Mouse (Mus musculus): Measurements from ENCODE around the gene Nckap5l. TPM values are rescaled to one million over a fixed set of nuclear protein-coding genes. Genes with fewer than 3 reads are reported as not detected.

Nckap5l gene
- 0.08 and 0.12 TPM in 2 replicates for polyA plus RNA-seq (2012)

DNA sequence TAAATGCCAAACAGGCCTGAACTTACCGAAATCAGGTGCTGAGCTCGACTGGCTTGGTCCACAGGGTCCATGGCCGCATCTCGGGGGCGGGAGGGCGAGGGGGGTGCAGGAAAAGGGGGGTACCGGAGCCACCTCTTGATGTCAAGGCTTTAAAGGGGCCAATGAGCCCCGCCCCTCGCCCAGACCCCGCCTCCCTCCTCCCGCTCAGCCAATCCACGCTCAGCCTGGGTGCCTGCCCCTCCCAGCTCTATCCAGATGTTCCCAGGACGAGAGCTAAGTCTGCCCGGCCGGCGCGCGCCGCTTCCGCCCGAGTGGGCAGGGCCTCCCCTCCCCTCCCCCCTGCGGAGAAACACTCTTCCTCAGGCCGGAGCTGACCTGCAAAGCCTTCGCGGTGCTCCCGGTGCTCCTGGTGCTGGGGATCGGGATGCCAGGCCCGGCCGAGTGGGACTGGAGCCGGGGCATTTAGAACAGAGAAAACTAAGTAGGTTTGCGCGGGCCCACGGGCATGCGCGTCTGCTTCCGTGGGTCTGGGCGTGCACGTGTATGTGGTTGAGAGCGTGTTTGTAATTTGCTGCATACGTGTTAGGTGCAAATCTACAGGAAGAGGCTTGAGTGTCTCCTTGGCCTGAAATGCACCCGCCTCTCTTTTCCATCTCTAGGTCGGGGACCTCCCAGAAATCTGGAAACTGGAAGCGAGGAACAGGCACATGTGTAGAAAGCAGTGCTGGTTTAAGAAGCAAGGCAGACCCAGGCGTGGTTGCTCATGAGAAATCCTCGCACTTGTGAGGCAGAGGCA, at the start of gene Nckap5l:
Nckap5l (minus strand) TSS at position 143 of the 796 bp plus-strand sequence.
- Histone ChIP-seq H3K36me3 (ENCODE audit: control insufficient read depth) (no peaks in the 10 kb centered on the region), H3K27me3 (ENCODE audit: control insufficient read depth) (peaks cover 27% of the 10 kb centered on the region), H3K4me1 (ENCODE audit: control insufficient read depth) (peaks cover 16% of the 10 kb centered on the region), H3K9me3 (ENCODE audit: control insufficient read depth, low read length) (no peaks in the 10 kb centered on the region), H3K4me3 (replicated peaks) (peak within 1 kb of the TSS; percentile 57)
- no peak for TF ChIP-seq TAL1 (IDR thresholded peaks at IDR 0.05; ENCODE audit: low read length)
- no peak for TF ChIP-seq GATA1 (IDR thresholded peaks at IDR 0.05; ENCODE audit: low read length)

DNA sequence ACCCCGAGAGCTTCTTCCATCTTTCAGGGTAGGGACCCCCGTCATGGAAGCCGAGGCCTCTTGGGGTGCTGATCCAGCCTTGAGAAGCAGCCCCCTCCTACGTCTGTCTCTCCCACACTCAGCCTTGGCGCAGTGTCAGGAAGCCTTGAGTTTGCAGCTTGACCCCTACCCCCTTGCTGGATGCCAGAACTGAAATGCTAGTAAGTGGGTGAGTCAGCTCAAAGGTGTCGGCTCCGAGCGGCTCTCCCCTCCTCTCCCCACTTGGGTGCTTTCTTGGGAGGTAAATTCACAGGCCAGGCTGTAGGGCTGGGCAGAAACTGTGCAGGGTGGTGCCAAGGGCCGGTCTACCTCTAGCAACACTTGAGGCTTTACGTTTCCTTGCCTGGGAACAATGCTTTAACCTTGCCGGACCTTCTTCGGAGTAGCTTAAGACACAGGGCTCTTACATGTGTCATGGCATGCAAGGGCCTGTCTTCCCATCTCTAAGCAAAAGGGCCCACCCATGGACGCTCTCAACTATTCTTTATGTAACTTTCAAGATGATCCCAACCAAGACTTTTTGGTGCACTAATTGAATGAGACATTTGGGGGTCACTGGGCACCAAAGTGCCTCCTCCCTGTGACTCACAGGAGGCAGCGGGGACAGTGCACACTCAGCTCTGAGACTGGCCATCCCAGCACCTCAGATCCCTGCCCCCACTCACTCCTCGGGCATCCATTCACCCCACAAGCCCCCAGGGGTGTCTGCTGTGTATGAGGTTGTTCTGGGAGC, 48.0 kb upstream of the Nckap5l start:
- Histone ChIP-seq H3K9me3 (ENCODE audit: control insufficient read depth, low read length) (no peaks in the 10 kb centered on the region), H3K4me3 (replicated peaks) (no peak overlapping the region), H3K4me1 (ENCODE audit: control insufficient read depth) (no peaks in the 10 kb centered on the region), H3K36me3 (ENCODE audit: control insufficient read depth) (no peaks in the 10 kb centered on the region), H3K27me3 (ENCODE audit: control insufficient read depth) (no peaks in the 10 kb centered on the region)
- TF ChIP-seq TAL1 (IDR thresholded peaks at IDR 0.05; ENCODE audit: low read length) (no peak), GATA1 (IDR thresholded peaks at IDR 0.05; ENCODE audit: low read length) (no peak)

GRCm38 (mm10) chr15:99503256-99503655, 45.7 kb upstream of the Nckap5l start:
- Histone ChIP-seq H3K4me3 (replicated peaks) (no peak overlapping the region), H3K27me3 (ENCODE audit: control insufficient read depth) (no peaks in the 10 kb centered on the region), H3K4me1 (ENCODE audit: control insufficient read depth) (no peaks in the 10 kb centered on the region), H3K36me3 (ENCODE audit: control insufficient read depth) (no peaks in the 10 kb centered on the region), H3K9me3 (ENCODE audit: control insufficient read depth, low read length) (no peaks in the 10 kb centered on the region)
- TF ChIP-seq TAL1 (IDR thresholded peaks at IDR 0.05; ENCODE audit: low read length): no peak
- TF ChIP-seq GATA1 (IDR thresholded peaks at IDR 0.05; ENCODE audit: low read length): no peak

DNA sequence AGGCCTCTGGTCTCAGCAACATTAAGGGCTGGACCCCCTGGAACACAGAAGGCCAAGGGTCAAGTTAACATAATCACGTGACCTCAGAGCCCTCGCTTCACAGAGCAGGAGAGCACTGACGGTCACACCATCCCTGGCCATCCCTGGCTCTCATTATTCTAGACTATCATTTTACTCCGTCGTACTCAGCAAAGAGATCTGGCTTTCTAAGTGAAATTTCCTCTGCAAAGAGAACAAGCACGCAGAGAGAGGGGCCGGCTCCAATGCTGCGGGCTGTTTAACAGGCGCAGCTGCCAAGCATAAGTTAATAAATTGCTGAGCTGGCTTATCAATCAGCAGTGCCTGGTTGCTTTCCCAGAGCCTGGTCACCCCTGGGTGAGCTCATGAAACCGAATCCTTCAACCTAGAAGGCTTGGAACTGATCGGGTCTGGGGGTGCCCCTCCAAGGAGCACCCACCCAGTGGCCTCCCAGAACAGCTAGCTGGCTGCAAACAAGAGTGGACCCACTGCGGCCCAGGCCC, 44.8 kb upstream of the Nckap5l start:
- TF ChIP-seq TAL1 (IDR thresholded peaks at IDR 0.05; ENCODE audit: low read length) (no peak), GATA1 (IDR thresholded peaks at IDR 0.05; ENCODE audit: low read length) (no peak)
- Histone ChIP-seq H3K27me3 (ENCODE audit: control insufficient read depth) (no peaks in the 10 kb centered on the region), H3K4me1 (ENCODE audit: control insufficient read depth) (no peaks in the 10 kb centered on the region), H3K9me3 (ENCODE audit: control insufficient read depth, low read length) (no peaks in the 10 kb centered on the region), H3K36me3 (ENCODE audit: control insufficient read depth) (no peaks in the 10 kb centered on the region), H3K4me3 (replicated peaks) (no peak overlapping the region)

DNA sequence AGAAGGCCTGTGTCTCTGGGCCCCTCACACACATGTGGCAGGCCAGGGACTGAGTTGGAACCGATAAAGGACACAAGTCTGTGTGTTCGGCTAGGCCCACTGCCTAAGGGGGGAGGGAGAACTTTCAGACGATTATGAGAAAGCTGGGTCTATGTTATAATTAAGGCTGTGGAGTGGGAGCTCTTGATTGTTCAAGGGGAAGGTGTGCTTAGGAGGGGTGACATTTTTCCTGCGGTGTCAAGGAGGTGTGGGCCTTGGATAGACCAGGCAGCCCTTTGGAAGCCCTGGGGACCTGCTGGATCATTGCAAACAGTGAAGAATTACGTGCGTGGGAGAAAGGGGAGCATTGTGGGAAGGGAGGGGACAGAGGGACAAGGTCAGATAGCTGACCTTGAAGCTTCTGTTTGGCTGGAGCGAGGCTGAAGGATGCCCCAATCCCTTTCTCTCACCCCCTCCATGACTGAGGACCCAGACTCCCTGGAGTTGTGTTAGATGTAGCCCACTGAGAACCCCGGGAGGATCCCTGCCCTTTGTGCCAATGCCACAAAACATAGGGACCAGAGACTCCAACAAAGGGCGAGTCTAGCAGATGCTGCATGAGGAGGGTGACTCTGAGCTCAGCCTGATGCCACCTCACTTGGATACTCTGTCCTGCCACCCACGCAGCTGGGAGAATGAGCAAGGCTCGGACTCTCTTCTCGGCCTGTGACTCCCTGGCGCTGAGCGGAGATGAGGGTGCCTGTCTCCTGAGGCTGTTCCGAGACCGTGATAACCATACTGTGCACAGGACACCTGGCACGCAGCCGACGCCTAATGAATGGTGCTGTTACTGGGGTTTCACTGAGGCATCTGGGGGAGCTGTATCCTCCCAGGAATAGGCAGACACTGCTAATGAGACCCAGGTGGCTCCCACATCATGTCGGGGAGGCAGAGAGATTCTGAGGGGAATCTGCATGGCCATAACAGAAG, 44.0 kb upstream of the Nckap5l start:
- TF ChIP-seq GATA1 (IDR thresholded peaks at IDR 0.05; ENCODE audit: low read length): no peak
- no peak for TF ChIP-seq TAL1 (IDR thresholded peaks at IDR 0.05; ENCODE audit: low read length)

DNA sequence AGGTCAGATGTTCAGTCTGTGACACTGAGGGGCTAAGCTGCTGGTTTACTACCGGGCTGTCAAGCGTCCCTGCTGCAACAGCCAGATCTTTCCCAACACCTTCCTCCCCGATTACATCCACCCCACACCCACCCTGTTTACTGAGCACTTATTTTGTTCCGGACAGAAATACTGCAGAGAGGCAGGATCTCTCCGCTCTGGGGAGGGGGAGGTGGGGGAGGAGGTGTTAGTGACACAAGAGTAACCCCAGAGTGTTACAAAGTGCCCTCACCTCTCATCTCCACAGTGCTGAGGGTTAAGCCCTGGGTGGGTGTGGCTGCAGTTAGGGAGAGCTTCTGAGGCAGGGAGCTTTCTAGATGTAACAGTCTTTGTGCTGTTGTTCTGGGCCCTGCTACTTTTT, 42.8 kb upstream of the Nckap5l start:
- Histone ChIP-seq H3K4me1 (ENCODE audit: control insufficient read depth) (no peaks in the 10 kb centered on the region), H3K9me3 (ENCODE audit: control insufficient read depth, low read length) (no peaks in the 10 kb centered on the region), H3K27me3 (ENCODE audit: control insufficient read depth) (no peaks in the 10 kb centered on the region), H3K36me3 (ENCODE audit: control insufficient read depth) (no peaks in the 10 kb centered on the region), H3K4me3 (replicated peaks) (no peak overlapping the region)
- no peak for TF ChIP-seq TAL1 (IDR thresholded peaks at IDR 0.05; ENCODE audit: low read length)
- no peak for TF ChIP-seq GATA1 (IDR thresholded peaks at IDR 0.05; ENCODE audit: low read length)

More for the DNA sequence above, 44.0 kb upstream of the Nckap5l start:
- H3K27me3 ChIP-seq (ENCODE audit: control insufficient read depth): no peaks in the 10 kb centered on the region
- no peaks in the 10 kb centered on the region for H3K36me3 ChIP-seq (ENCODE audit: control insufficient read depth)
- no peaks in the 10 kb centered on the region for H3K9me3 ChIP-seq (ENCODE audit: control insufficient read depth, low read length)
- H3K4me3 ChIP-seq (replicated peaks): no peak overlapping the region
- no peaks in the 10 kb centered on the region for H3K4me1 ChIP-seq (ENCODE audit: control insufficient read depth)

GRCm38 (mm10) chr15:99499726-99500125, 42.2 kb upstream of the Nckap5l start:
- no peaks in the 10 kb centered on the region for H3K27me3 ChIP-seq (ENCODE audit: control insufficient read depth)

DNA sequence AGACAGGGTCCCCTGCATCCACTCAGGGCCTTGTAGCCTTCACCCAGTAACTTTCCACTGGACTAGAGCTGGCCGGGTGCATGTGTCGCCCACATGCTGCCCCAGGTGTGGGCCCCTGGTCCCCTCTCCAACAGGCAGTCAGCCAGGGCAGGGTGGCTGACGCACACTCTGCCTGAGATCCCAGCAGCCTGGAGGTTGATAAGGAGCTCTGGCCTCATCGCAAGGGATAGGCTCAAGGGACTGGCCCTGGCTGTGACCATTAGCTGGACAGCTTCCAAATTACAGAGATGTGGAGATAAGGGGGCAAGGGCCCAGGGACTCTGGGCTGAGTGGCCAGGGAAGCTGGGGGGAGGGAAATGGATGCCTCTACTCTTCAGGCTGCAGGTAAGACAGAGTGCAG, 41.2 kb upstream of the Nckap5l start:
- H3K36me3 ChIP-seq (ENCODE audit: control insufficient read depth): no peaks in the 10 kb centered on the region
- no peak for TF ChIP-seq TAL1 (IDR thresholded peaks at IDR 0.05; ENCODE audit: low read length)
- TF ChIP-seq GATA1 (IDR thresholded peaks at IDR 0.05; ENCODE audit: low read length): no peak
- H3K4me3 ChIP-seq (replicated peaks): no peak overlapping the region
- no peaks in the 10 kb centered on the region for H3K4me1 ChIP-seq (ENCODE audit: control insufficient read depth)
- no peaks in the 10 kb centered on the region for H3K27me3 ChIP-seq (ENCODE audit: control insufficient read depth)
- no peaks in the 10 kb centered on the region for H3K9me3 ChIP-seq (ENCODE audit: control insufficient read depth, low read length)

More at GRCm38 (mm10) chr15:99499726-99500125, 42.2 kb upstream of the Nckap5l start:
- TF ChIP-seq GATA1 (IDR thresholded peaks at IDR 0.05; ENCODE audit: low read length): no peak
- no peak for TF ChIP-seq TAL1 (IDR thresholded peaks at IDR 0.05; ENCODE audit: low read length)
- no peaks in the 10 kb centered on the region for H3K4me1 ChIP-seq (ENCODE audit: control insufficient read depth)
- no peaks in the 10 kb centered on the region for H3K9me3 ChIP-seq (ENCODE audit: control insufficient read depth, low read length)
- H3K36me3 ChIP-seq (ENCODE audit: control insufficient read depth): no peaks in the 10 kb centered on the region
- no peak overlapping the region for H3K4me3 ChIP-seq (replicated peaks)

All from erythroblast, embryonic 14.5 days (primary cell).